Mouse (Mus musculus) testis, postnatal 10 days (tissue): ENCODE measurements around the gene Limch1.

Source experiments
- DNase-seq: peaks from one replicate; pipeline ENCODE4 v3.0.0; 2021; ENCODE audit warnings: low spot score

Limch1 gene

GRCm38 (mm10) chr5:66830206-66830605, 84.6 kb downstream of the Limch1 start:
- DNase-seq, result no peak

DNA sequence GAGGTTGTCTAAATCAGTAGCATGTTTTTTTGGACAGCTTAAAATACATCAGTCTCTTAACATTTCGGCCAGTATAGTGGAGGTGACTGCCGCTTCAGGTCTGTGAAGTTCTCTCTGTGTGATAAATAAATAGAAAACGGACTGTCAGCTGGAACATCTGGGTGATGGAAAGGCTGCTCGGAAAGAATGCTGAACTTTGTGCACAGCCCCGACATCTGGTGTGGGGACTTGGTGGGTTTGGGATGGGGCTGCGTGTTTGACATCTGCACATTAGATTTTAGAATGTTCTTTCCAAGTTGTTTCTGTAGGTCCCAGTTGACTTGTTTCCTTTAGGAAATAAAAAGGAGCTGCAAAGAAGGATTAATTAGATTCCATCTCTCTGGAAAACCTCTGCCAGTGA, 89.1 kb downstream of the Limch1 start:
- DNase-seq, result no peak

DNA sequence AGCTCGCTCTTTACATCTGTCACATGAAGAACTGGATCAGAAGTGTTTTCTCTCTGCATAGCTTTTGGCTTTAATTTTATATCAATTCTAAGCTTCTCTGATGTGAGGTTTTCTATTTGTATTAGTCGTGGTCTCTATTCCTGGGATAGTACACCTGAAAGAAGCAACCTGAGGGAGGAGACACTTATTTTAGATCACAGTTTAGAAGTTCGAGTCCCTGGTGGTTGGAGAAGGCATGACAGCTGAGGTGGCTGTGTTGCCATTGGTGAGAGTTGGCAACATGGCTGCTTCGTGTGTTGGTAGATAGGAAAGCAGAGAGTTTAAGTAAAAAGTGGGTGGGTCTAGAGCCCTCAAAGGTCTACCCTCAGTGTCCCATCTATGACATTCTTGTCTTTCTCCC, 91.3 kb downstream of the Limch1 start:
- DNase-seq, result no peak

GRCm38 (mm10) chr5:66841971-66842370, 96.3 kb downstream of the Limch1 start:
- DNase-seq, result no peak

DNA sequence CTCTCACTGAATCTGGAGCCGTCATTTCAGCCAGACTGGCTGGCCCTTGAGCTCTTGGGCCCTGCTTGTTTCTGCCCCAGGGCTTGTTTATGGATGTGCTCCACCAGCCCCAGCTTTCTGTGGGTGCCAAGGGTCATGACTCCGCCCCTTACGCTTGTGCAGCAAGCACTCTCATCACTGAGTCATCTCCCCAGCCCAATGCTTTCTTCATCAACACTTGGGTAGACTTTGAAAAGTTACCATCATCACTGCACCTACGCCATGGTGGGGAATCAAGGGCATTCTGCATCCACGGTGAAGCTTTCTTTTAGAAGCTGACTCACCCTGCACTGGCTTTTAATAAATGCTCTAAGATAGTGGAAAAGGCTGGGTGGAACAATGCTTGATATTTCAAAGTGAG, 97.1 kb downstream of the Limch1 start:
- DNase-seq, result no peak

DNA sequence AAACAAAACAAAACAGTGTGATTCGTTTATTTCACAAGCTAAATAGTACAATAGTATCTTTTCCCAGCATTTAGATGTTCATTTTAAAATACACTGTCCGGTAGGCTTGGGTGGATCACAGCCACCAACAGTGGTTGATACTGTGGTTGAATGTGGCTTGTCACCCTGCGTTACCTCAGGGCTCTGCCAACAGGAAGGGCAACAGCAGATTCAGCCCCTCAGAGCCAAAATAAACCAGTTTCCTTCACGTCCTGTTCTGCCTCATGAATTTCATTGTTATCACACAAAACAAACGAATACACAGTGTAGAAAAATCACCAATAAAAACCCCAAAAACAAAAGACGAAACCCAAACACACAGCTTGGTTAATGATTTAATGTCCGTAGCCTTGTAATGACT, 102.5 kb downstream of the Limch1 start:
- no peak for DNase-seq

- DNase-seq, result no peak
Observed at GRCm38 (mm10) chr5:66849148-66849547, 103.5 kb downstream of the Limch1 start.

GRCm38 (mm10) chr5:66850721-66851251, 105.2 kb downstream of the Limch1 start:
- no peak for DNase-seq

DNA sequence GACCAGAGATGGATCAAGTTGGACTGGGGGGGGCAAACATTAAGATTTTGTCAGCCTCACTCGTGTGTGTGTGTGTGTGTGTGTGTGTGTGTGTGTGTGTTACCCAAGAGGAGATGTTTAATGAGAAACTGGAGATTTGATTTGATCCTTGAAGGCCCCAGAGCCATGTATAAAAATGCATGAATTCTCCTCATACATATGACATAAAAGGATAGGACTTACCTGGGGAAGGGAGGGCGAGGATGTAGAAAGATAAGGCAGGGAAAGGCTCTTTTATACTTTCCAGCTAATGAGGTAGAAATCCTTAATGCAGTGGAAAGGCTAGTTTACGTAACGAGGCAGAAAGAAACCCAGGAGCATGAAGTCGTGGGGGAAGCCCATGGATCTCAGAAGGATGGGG, 106.1 kb downstream of the Limch1 start:
- DNase-seq, result no peak

- no peak for DNase-seq
Observed at GRCm38 (mm10) chr5:66854263-66854662, 108.6 kb downstream of the Limch1 start.

GRCm38 (mm10) chr5:66855358-66856107, 109.9 kb downstream of the Limch1 start:
- no peak for DNase-seq

DNA sequence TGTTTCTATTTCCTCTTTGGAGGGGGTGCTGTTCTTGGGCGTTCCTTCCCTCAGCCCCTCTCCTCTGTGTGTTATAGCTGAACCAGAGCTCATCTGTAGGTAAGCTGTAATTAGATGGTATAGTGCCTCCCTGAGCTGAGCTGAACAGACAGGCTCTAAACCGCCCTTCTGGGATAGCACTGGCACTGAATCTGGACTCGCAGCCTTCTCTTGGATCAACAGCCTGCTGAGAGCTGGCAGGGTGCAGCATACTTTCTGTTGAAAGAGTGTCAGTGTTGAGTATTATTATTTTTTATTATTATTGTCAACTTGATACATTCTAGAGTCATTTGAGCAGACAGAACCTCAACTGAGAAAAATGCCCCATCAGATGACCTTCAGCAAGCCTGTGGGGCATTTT, 113.9 kb downstream of the Limch1 start:
- DNase-seq, result no peak

DNA sequence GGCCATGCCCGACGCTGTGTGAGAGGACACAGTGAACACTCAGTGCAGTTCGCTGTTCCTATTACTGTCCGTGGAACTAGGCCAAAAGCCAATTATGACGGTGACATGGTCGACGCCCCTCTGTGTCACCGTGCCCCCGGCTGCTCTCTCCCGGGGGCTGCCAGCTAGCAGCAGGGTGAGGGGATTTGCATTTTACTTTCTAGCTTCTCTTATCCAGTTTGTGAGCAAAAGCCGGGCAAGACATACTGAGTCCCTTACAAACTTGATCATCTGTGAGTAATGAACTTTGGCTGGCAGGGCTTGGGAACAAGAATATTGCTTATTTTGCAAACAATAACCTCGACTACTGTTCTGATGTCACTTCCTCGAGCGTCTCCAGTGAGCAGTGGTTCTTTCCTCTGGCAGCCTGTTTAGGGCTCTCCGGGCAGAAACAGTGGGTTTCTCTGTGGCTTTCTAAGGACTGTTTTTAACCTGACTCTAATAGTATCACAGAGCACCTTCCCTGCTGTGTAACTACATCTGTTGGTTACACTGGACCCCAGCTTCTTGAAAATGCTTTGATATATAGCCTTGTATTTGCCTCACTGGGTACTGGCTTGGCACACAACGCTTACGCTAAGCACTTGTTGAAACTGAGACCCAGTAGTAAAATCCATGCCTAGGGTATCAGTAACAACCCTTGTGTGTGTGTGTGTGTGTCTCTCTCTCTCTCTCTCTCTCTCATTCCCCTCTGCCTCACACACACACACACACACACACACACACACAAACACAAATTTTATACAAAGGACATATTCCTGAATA, 115.8 kb downstream of the Limch1 start:
- DNase-seq, result no peak

GRCm38 (mm10) chr5:66862151-66862550, 116.5 kb downstream of the Limch1 start:
- no peak for DNase-seq

DNA sequence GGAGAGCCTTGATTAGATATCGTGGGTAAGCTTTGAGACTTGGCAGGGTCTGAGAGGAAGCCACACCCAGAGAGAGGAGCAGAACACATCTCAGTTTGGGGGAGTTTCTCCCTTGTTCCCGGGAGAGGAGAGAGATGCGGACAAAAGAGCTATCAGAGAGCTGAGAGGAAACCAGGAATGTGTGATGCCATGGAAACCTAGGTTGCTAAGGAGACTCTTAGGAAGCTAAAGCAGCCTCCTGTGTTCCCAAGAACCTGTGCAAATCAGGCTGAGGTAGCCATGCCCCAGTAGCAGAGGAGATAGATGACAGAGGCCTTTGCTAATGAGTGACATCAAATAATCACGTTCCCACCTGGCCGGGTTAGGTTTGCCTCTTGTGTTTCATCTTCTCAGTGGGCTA, 119.6 kb downstream of the Limch1 start:
- no peak for DNase-seq

- DNase-seq, result peak; percentile 64
Observed at GRCm38 (mm10) chr5:66866019-66866418, 120.4 kb downstream of the Limch1 start.

DNA sequence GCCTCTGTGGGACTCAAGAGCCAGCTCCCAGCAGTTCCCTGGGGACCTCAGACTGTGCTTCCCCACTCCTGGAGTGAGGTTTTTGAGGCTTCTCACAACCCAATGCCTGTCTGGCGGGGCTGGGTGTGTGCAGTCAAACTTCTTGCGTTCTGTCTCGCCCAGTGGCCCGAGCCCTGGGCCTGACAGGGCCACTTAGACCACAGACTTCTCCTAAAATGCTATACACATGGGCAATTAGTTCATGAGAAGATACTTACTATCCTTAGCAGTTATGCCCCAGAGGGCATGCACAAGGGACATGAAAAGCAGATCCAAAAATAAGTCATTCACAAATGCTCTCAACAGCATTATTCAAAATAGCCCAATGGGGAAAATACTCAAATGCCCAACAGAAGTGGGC, 123.9 kb downstream of the Limch1 start:
- no peak for DNase-seq

DNA sequence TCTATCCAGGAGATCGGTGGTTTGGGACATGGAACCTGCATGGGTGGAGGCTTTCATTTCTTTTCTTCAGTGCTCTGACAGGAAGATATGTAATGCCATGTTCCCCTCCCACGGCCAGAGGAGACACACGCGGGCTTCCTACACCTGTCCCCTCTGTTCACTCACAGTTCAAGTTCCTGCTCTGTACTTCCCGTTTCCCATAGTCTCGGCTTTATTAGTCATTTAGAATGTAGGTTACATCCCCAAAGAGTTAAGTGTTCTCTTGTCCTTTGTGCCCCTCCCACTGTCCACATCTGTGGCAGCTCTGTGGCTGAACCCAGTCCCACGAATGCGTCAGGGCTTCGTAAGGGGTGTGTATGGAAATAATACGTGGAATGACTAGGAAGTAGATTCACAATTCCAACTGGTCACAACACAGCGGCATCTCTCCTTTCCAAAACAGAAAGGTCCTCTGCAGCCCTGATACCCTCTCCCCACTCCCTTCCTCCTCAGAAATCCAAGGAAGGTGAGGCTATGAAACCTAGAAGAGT, 126.0 kb downstream of the Limch1 start:
- no peak for DNase-seq

DNA sequence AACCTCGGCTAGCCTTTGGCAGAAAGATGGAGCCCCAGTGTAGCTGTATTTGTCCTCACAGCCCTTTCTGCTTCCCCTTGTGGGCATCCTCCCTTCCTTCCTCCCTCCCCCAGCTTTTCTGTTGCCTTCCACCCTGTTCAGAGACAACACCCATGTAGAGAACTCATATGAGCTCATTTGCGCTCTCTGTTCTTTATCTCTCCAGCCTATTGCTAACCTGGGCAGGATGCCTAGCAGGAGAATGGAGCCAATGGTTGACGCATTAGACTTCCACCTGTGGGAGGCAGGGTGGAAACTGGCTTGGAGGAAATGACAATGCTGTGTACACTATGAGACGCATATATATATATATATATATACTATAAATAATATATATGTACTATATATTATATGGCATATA, 126.4 kb downstream of the Limch1 start:
- no peak for DNase-seq

- no peak for DNase-seq
Observed at GRCm38 (mm10) chr5:66872681-66873080, 127.1 kb downstream of the Limch1 start.

DNA sequence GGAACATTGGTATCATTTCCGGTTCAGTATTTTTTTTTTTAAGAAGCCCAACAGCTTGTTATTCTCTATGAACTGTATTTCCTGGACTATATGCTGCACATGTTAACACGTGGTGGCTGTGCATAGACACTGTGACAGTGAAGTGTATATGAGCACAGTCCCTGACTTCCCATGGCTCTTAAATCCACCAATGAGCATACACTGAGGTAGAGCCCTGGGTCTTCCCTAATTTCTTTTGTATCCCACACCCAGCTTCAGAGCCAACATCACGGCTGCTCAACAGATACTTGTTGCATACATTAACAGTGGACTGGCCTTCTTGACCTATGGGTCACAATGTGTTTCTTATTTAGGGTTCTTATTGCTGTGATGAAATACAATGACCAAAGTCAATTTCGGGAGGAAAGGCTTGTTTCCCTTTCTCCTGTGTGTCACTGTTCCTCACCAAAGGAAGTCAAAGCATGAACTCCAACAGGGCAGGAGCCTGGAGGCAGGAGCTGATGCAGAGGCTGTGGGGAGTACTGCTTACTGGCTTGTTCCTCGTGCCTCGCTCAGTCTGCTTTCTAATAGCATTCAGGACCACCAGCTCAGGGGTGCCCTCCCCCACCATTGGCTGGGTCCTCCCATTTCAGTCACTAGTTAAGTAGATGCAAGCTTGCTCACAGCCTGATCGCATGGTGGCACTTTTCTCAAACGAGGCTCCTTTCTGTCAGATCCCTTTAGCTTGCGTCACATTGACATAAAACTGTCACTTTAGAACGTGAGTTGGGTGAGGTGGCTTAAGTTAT, 130.6 kb downstream of the Limch1 start:
- DNase-seq, result no peak

GRCm38 (mm10) chr5:66877066-66877465, 131.4 kb downstream of the Limch1 start:
- DNase-seq, result peak; percentile 50
